Mouse (Mus musculus) MN1 (cell line): ENCODE results near the gene Dab1.

Source experiments
- DNase-seq: peaks from one replicate; pipeline ENCODE4 v3.0.0-alpha.2; 2016; ENCODE audit warnings: low spot score

Gene Dab1

GRCm38 (mm10) chr4:103838377-103838776 lies 219.2 kb downstream of the Dab1 start:
- DNase-seq: no peak

- DNase-seq: no peak
Observed at GRCm38 (mm10) chr4:103839541-103839940, 220.4 kb downstream of the Dab1 start.

- no peak for DNase-seq
Observed at GRCm38 (mm10) chr4:103841126-103841525, 222.0 kb downstream of the Dab1 start.

GRCm38 (mm10) chr4:103844635-103845034 lies 225.5 kb downstream of the Dab1 start:
- DNase-seq: no peak

- DNase-seq: no peak
Observed at GRCm38 (mm10) chr4:103857173-103857572, 238.0 kb downstream of the Dab1 start.

GRCm38 (mm10) chr4:103875564-103875963 lies 256.4 kb downstream of the Dab1 start:
- DNase-seq: no peak

GRCm38 (mm10) chr4:103878841-103879240 lies 259.7 kb downstream of the Dab1 start:
- DNase-seq: no peak

GRCm38 (mm10) chr4:103881641-103882040 lies 262.5 kb downstream of the Dab1 start:
- DNase-seq: no peak

- no peak for DNase-seq
Observed at GRCm38 (mm10) chr4:103888086-103888485, 268.9 kb downstream of the Dab1 start.

GRCm38 (mm10) chr4:103889110-103889509 lies 270.0 kb downstream of the Dab1 start:
- peak; percentile 13 for DNase-seq

GRCm38 (mm10) chr4:103896806-103897205 lies 277.6 kb downstream of the Dab1 start:
- DNase-seq: no peak

GRCm38 (mm10) chr4:103897702-103898101 lies 278.5 kb downstream of the Dab1 start:
- DNase-seq: no peak

GRCm38 (mm10) chr4:103911441-103911840 lies 292.3 kb downstream of the Dab1 start:
- DNase-seq: no peak

GRCm38 (mm10) chr4:103912071-103912470 lies 292.9 kb downstream of the Dab1 start:
- no peak for DNase-seq

- DNase-seq: peak; percentile 9
Observed at GRCm38 (mm10) chr4:103922431-103922931, 303.3 kb downstream of the Dab1 start.

GRCm38 (mm10) chr4:103926682-103927081 lies 307.5 kb downstream of the Dab1 start:
- no peak for DNase-seq

- DNase-seq: no peak
Observed at GRCm38 (mm10) chr4:103929631-103930030, 310.5 kb downstream of the Dab1 start.

- no peak for DNase-seq
Observed at GRCm38 (mm10) chr4:103934364-103934763, 315.2 kb downstream of the Dab1 start.

- no peak for DNase-seq
Observed at GRCm38 (mm10) chr4:103948255-103948654, 329.1 kb downstream of the Dab1 start.

GRCm38 (mm10) chr4:103953652-103954220 lies 334.6 kb downstream of the Dab1 start:
- DNase-seq: no peak

GRCm38 (mm10) chr4:103961134-103962049 lies 342.2 kb downstream of the Dab1 start:
- no peak for DNase-seq

GRCm38 (mm10) chr4:103969906-103970305 lies 350.7 kb downstream of the Dab1 start:
- DNase-seq: no peak

- no peak for DNase-seq
Observed at GRCm38 (mm10) chr4:103974536-103974935, 355.4 kb downstream of the Dab1 start.
